Mouse (Mus musculus): Measurements from ENCODE around the gene Ruvbl1.

DNA sequence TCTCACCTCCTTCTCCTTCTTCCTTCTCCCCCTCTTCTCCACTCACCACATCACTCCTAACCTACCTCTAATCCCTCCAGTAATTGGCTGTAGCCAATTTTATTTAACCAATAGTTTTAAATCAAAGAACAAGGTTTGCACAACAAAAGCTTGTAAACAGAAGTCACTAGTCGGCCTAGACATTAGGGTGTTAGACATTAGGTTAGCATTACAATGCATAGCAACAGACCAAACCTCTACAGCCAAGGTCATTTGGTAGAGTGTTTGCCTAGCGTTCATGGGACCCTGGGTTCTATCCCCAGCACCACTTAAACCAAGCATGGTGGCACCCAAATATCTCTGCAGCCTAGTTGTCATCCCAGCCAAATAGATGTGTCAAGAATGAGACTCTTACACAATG is 10.7 kb upstream of the Ruvbl1 start:
- no peak for TF ChIP-seq CTCF (IDR thresholded peaks at IDR 0.05; ENCODE audit: borderline replicate concordance, insufficient read depth, low read depth, low read length)
- TF ChIP-seq POLR2A (IDR thresholded peaks at IDR 0.05; ENCODE audit: borderline replicate concordance, insufficient read depth, low read length) = no peak

Measured in cerebellum, adult 2 months (tissue).